Mouse (Mus musculus): Measurements from ENCODE around the gene Gm1604a. TPM values are rescaled to one million over a fixed set of nuclear protein-coding genes. Genes with fewer than 3 reads are reported as not detected.
A peak's percentile ranks its signal among the peaks of the same experiment; 100 is the strongest.
"Not testable (repeated sequence)": the region's sequence is repeated elsewhere in the genome, so short reads cannot be mapped to it uniquely, and the experiment has no call there.

Gm1604a gene
- polyA plus RNA-seq, 1 experiment from 2014 or later = not detected

- H3K4me3 ChIP-seq (replicated peaks); H3K4me1 ChIP-seq; H3K36me3 ChIP-seq; H3K4me2 ChIP-seq (replicated peaks); H3K9ac ChIP-seq; H3K27me3 ChIP-seq; H3K9me3 ChIP-seq (replicated peaks); H3K27ac ChIP-seq (replicated peaks); ATAC-seq (ENCODE audit: insufficient number of reproducible peaks, low FRiP score, low TSS enrichment, low read depth): not testable (repeated sequence)
- WGBS = 86% methylated on average over 5 of the region's 6 CpGs
Observed at GRCm38 (mm10) chr17:7075519-7075918, 50.2 kb downstream of the Gm1604a start.

GRCm38 (mm10) chr17:7079558-7079957, 54.2 kb downstream of the Gm1604a start:
- H3K9ac ChIP-seq; H3K27ac ChIP-seq (replicated peaks); H3K4me1 ChIP-seq; H3K9me3 ChIP-seq (replicated peaks); H3K27me3 ChIP-seq; H3K4me3 ChIP-seq (replicated peaks); ATAC-seq (ENCODE audit: insufficient number of reproducible peaks, low FRiP score, low TSS enrichment, low read depth); H3K4me2 ChIP-seq (replicated peaks); H3K36me3 ChIP-seq: not testable (repeated sequence)
- WGBS = 0% methylated on average over 1 of the region's 4 CpGs

- not testable (repeated sequence) for H3K9me3 ChIP-seq (replicated peaks); H3K36me3 ChIP-seq; ATAC-seq (ENCODE audit: insufficient number of reproducible peaks, low FRiP score, low TSS enrichment, low read depth); H3K9ac ChIP-seq; H3K4me3 ChIP-seq (replicated peaks); H3K4me2 ChIP-seq (replicated peaks); H3K27ac ChIP-seq (replicated peaks); H3K27me3 ChIP-seq; H3K4me1 ChIP-seq
- no CpG with 5 or more reads among the region's 5 CpGs for WGBS
Observed at GRCm38 (mm10) chr17:7084523-7084922, 59.2 kb downstream of the Gm1604a start.

GRCm38 (mm10) chr17:7085469-7086168, 60.3 kb downstream of the Gm1604a start:
- H3K4me2 ChIP-seq (replicated peaks); H3K9me3 ChIP-seq (replicated peaks); H3K4me1 ChIP-seq; ATAC-seq (ENCODE audit: insufficient number of reproducible peaks, low FRiP score, low TSS enrichment, low read depth); H3K27ac ChIP-seq (replicated peaks); H3K4me3 ChIP-seq (replicated peaks); H3K36me3 ChIP-seq; H3K27me3 ChIP-seq; H3K9ac ChIP-seq: not testable (repeated sequence)
- no CpG with 5 or more reads among the region's 12 CpGs for WGBS

- H3K27ac ChIP-seq (replicated peaks); H3K4me2 ChIP-seq (replicated peaks); H3K27me3 ChIP-seq; H3K9ac ChIP-seq; H3K9me3 ChIP-seq (replicated peaks); H3K4me3 ChIP-seq (replicated peaks); H3K36me3 ChIP-seq; ATAC-seq (ENCODE audit: insufficient number of reproducible peaks, low FRiP score, low TSS enrichment, low read depth); H3K4me1 ChIP-seq: not testable (repeated sequence)
- 73% methylated on average over 6 of the region's 8 CpGs for WGBS
Observed at GRCm38 (mm10) chr17:7086836-7087235, 61.5 kb downstream of the Gm1604a start.

GRCm38 (mm10) chr17:7097835-7098519, 72.6 kb downstream of the Gm1604a start:
- not testable (repeated sequence) for H3K9me3 ChIP-seq (replicated peaks); H3K27me3 ChIP-seq; H3K4me3 ChIP-seq (replicated peaks); H3K9ac ChIP-seq; H3K36me3 ChIP-seq; H3K4me1 ChIP-seq; H3K4me2 ChIP-seq (replicated peaks); H3K27ac ChIP-seq (replicated peaks)
- ATAC-seq (ENCODE audit: insufficient number of reproducible peaks, low FRiP score, low TSS enrichment, low read depth) = peak; percentile 65; the same call in 1 of the 2 replicates
- no CpG with 5 or more reads among the region's 12 CpGs for WGBS

- not testable (repeated sequence) for ATAC-seq (ENCODE audit: insufficient number of reproducible peaks, low FRiP score, low TSS enrichment, low read depth); H3K4me2 ChIP-seq (replicated peaks); H3K27ac ChIP-seq (replicated peaks); H3K9ac ChIP-seq; H3K9me3 ChIP-seq (replicated peaks); H3K36me3 ChIP-seq; H3K4me1 ChIP-seq; H3K4me3 ChIP-seq (replicated peaks); H3K27me3 ChIP-seq
- 64% methylated on average over 9 of the region's 10 CpGs for WGBS
Observed at GRCm38 (mm10) chr17:7099096-7099495, 73.7 kb downstream of the Gm1604a start.

GRCm38 (mm10) chr17:7102945-7103344, 77.6 kb downstream of the Gm1604a start:
- not testable (repeated sequence) for H3K4me2 ChIP-seq (replicated peaks); H3K9ac ChIP-seq; H3K4me1 ChIP-seq; H3K36me3 ChIP-seq; H3K9me3 ChIP-seq (replicated peaks); H3K27ac ChIP-seq (replicated peaks); H3K4me3 ChIP-seq (replicated peaks); H3K27me3 ChIP-seq; ATAC-seq (ENCODE audit: insufficient number of reproducible peaks, low FRiP score, low TSS enrichment, low read depth)
- no CpG with 5 or more reads among the region's 7 CpGs for WGBS

GRCm38 (mm10) chr17:7111658-7112057, 86.3 kb downstream of the Gm1604a start:
- not testable (repeated sequence) for H3K36me3 ChIP-seq; H3K27ac ChIP-seq (replicated peaks); ATAC-seq (ENCODE audit: insufficient number of reproducible peaks, low FRiP score, low TSS enrichment, low read depth); H3K4me3 ChIP-seq (replicated peaks); H3K9ac ChIP-seq; H3K9me3 ChIP-seq (replicated peaks); H3K4me2 ChIP-seq (replicated peaks); H3K4me1 ChIP-seq; H3K27me3 ChIP-seq
- 83% methylated on average over 3 of the region's 4 CpGs for WGBS

GRCm38 (mm10) chr17:7116265-7116664, 90.9 kb downstream of the Gm1604a start:
- H3K9ac ChIP-seq; H3K9me3 ChIP-seq (replicated peaks); H3K27ac ChIP-seq (replicated peaks); ATAC-seq (ENCODE audit: insufficient number of reproducible peaks, low FRiP score, low TSS enrichment, low read depth); H3K4me1 ChIP-seq; H3K27me3 ChIP-seq; H3K36me3 ChIP-seq; H3K4me3 ChIP-seq (replicated peaks); H3K4me2 ChIP-seq (replicated peaks): not testable (repeated sequence)
- WGBS = 67% methylated on average over 8 of the region's 8 CpGs

- not testable (repeated sequence) for H3K4me2 ChIP-seq (replicated peaks); H3K36me3 ChIP-seq; H3K4me1 ChIP-seq; H3K9ac ChIP-seq; ATAC-seq (ENCODE audit: insufficient number of reproducible peaks, low FRiP score, low TSS enrichment, low read depth); H3K4me3 ChIP-seq (replicated peaks); H3K27me3 ChIP-seq; H3K27ac ChIP-seq (replicated peaks); H3K9me3 ChIP-seq (replicated peaks)
- 83% methylated on average over 3 of the region's 3 CpGs for WGBS
Observed at GRCm38 (mm10) chr17:7120835-7121234, 95.5 kb downstream of the Gm1604a start.

GRCm38 (mm10) chr17:7122554-7122953, 97.2 kb downstream of the Gm1604a start:
- H3K27me3 ChIP-seq; H3K4me2 ChIP-seq (replicated peaks); ATAC-seq (ENCODE audit: insufficient number of reproducible peaks, low FRiP score, low TSS enrichment, low read depth); H3K4me1 ChIP-seq; H3K4me3 ChIP-seq (replicated peaks); H3K9me3 ChIP-seq (replicated peaks); H3K36me3 ChIP-seq; H3K9ac ChIP-seq; H3K27ac ChIP-seq (replicated peaks): not testable (repeated sequence)
- WGBS = 72% methylated on average over 11 of the region's 11 CpGs
